14 mouse cellular contexts compared by ENCODE assay signal in the genomic region with DNA sequence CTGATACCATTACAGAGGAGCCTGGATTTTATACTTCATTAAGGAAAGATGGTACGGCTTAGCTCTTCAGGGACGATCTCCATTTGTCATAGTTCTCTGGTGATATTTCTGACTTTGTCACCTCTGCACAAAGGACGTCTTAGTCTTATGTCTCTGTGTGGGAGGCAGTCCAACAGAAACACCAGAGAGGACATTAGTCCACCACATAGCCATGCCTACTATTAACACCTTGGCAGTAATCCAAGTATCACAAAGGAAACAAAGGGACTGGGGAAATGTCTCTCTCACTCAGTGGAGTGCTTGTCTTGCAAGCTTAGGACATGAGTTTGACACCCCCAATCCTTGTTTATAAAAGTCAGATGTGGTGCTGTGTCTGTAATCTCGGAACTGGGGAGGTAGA.
DNase-seq lines count a peak whose midpoint lies in the region; ATAC-seq lines count a peak whose summit lies in the region.
"Had no signal": no experiment of that assay in that cellular context is flagged by ENCODE, and none has a peak within 500 bp of the region (broad histone marks: within the 10 kb centered on the region; RNA-seq: fewer than 3 reads in every experiment).

No protein-coding gene starts in this region.

- intact Hi-C loops in heart, postnatal 14 days (cut with DNase I) = no loop called here

- peak; percentile 15 to 21 for DNase-seq in heart, adult 18-20 months
- DNase-seq in heart, postnatal 14 days = no peak
- DNase-seq in kidney, adult 9 months = peak; percentile 25
- no peak for DNase-seq in kidney, postnatal 25 days
- peak; percentile 12 for DNase-seq in 3T3-L1 (ENCODE audit: low read depth, low spot score)
- no peak for DNase-seq in embryo, embryonic 9.5 days (ENCODE audit: extremely low spot score)
- DNase-seq in layer of hippocampus, postnatal 25 days (ENCODE audit: extremely low spot score in 1 of 2, low spot score in 1 of 2) = no peak
- DNase-seq: adrenal gland, adult 8-10 months; cerebellum, adult 11 months; embryo, embryonic 11 days; spleen, adult 18-20 months; thymus, adult 18-20 months had no signal

- H3K36me3 ChIP-seq in liver, embryonic 12.5 days = peaks cover 49% of the 10 kb centered on the region

- H3K4me1 ChIP-seq in liver, embryonic 12.5 days = peaks cover 65% of the 10 kb centered on the region

- H3K9me3 ChIP-seq in liver, embryonic 12.5 days (replicated peaks) = no peaks in the 10 kb centered on the region

- H3K4me3 ChIP-seq in liver, embryonic 12.5 days = no peak overlapping the region

- peak overlapping the region; percentile 93 for H3K27ac ChIP-seq in liver, embryonic 12.5 days

- no peak for ATAC-seq in liver, embryonic 12.5 days
- ATAC-seq: intestine, postnatal 0 days had no signal

- H3K9ac ChIP-seq in liver, embryonic 12.5 days = 0 out of 2 replicates have a peak overlapping the region, but pooled peaks have one; percentile 14

- 76% methylated on average over 4 of the region's 4 CpGs for WGBS in liver, embryonic 12.5 days (ENCODE audit: insufficient replicate concordance)

- H3K4me2 ChIP-seq in liver, embryonic 12.5 days = no peak overlapping the region

- no peaks in the 10 kb centered on the region for H3K27me3 ChIP-seq in liver, embryonic 12.5 days (replicated peaks)

Comparison
In these comparisons a context has a peak if more than half of its experiments do, and no peak if none do; other contexts are left out.
1. DNase-seq: peak in heart, adult 18-20 months (2 of 2), kidney, adult 9 months (single experiment) and 3T3-L1 (single experiment); none in heart, postnatal 14 days (0 of 2), kidney, postnatal 25 days (0 of 2), embryo, embryonic 9.5 days (single experiment) and layer of hippocampus, postnatal 25 days (0 of 2).